Mouse (Mus musculus): Measurements from ENCODE around the gene Mpzl3.

GRCm38 (mm10) chr9:45105596-45106374, 50.8 kb downstream of the Mpzl3 start:
- TF ChIP-seq CTCF (IDR thresholded peaks at IDR 0.05; ENCODE audit: low read depth): no peak
- no peak for TF ChIP-seq EP300 (IDR thresholded peaks at IDR 0.05; ENCODE audit: low read depth)

Data from heart, postnatal 0 days (tissue).